Mouse (Mus musculus) heart, adult 2 months (tissue): ENCODE measurements around the gene Gatb. TPM values are rescaled to one million over a fixed set of nuclear protein-coding genes. Genes with fewer than 3 reads are reported as not detected.

Experiments used
- DNase-seq, 2 experiments: peaks; one replicate each; pipeline ENCODE4 v3.0.0; 2021
- H3K27ac ChIP-seq: fragments of 200-600 bp; 2 replicates; pipeline ENCODE4 v1.8.1; 2022
- H3K27me3 ChIP-seq: fragments of 200-500 bp; 2 replicates; pipeline ENCODE4 v1.6.1; 2012; ENCODE audit warnings: mild to moderate bottlenecking, low read length, inconsistent platforms, mixed read lengths; ENCODE audit not compliant: control insufficient read depth, insufficient read depth
- H3K36me3 ChIP-seq: fragments of 200-500 bp; 2 replicates; pipeline ENCODE4 v1.6.1; 2012; ENCODE audit warnings: low read length, inconsistent platforms; ENCODE audit not compliant: control insufficient read depth, insufficient read depth
- H3K4me1 ChIP-seq: fragments of 200-500 bp; 2 replicates; pipeline ENCODE4 v1.6.1; 2011; ENCODE audit warnings: low read length; ENCODE audit not compliant: control insufficient read depth, insufficient read depth
- H3K4me3 ChIP-seq: fragments of 200-600 bp; 2 replicates; pipeline ENCODE4 v1.8.1; 2022
- H3K79me2 ChIP-seq: fragments of 200-500 bp; replicated peaks from 2 replicates; pipeline ENCODE4 v1.6.1; 2012; ENCODE audit warnings: mild to moderate bottlenecking, inconsistent platforms, low read length, moderate library complexity, mixed read lengths; ENCODE audit not compliant: control insufficient read depth, insufficient read depth
- H3K9ac ChIP-seq: fragments of 200-500 bp; 2 replicates; pipeline ENCODE4 v1.6.1; 2012; ENCODE audit warnings: low read depth, mild to moderate bottlenecking, control low read depth, inconsistent platforms, low read length, mixed read lengths
- CTCF ChIP-seq: fragments of 200-600 bp; IDR thresholded peaks from 2 replicates; pipeline ENCODE4 v1.8.1; 2022; ENCODE audit warnings: antibody characterized with exemption, mild to moderate bottlenecking, moderate library complexity
- EP300 ChIP-seq: fragments of 200-500 bp; IDR thresholded peaks from 2 replicates; pipeline ENCODE4 v1.6.1; 2011; ENCODE audit warnings: low read depth, low read length, control low read depth; ENCODE audit not compliant: insufficient read depth
- POLR2A ChIP-seq: fragments of 200-500 bp; IDR thresholded peaks from 2 replicates; pipeline ENCODE4 v1.6.1; 2011; ENCODE audit warnings: mild to moderate bottlenecking, low read depth, low read length, control low read depth; ENCODE audit not compliant: insufficient read depth
- WGBS: fragments of 180-500 bp; shearing (Covaris S2); methylation state at CpG from one replicate; pipeline ENCODE4 v1.1.7; 2018; 5-methylcytosine and 5-hydroxymethylcytosine counted together
- intact Hi-C: fragments of 180-260 bp; cut with DNase I; formaldehyde crosslinking; loops from one replicate; pipeline ENCODE4 v1.15.1; 2025
- polyA plus RNA-seq: library from polyadenylated mRNA; depleted of rRNA; stranded (reverse); fragments of >200 nt; gene quantifications from 2 replicates; pipeline ENCODE4 v1.2.3, GENCODE M21; 2012
- total RNA-seq, 2 experiments: library from RNA; stranded (reverse); gene quantifications; 2 replicates each; pipeline ENCODE4 v1.2.3; 2021

Gatb gene
- total and polyA plus RNA-seq, 3 experiments, result 22.0 to 49.7 (median 45.6) TPM

DNA sequence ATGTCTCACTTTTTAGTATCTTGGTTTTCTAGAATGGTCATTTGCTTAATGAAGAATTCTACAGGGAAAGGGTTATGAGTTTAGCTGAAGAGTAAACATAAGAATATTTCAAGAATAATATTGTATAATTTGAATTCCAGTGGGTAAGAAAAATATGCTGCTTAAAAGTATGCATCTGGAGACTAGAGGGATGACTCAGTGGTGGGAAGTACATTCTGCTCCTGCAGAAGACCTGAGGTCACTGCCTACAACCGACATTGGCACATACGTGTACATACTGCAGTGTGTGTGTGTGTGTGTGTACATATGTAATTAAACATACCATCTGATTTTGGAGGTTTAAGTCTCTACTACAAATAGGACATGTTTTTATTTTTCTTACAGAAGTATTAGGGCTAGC, 61.7 kb downstream of the Gatb start:
- H3K36me3 ChIP-seq, result no peaks in the 10 kb centered on the region; the same call in 1 of the 2 replicates
- intact Hi-C loops, result no loop called here
- H3K4me3 ChIP-seq, result no peak overlapping the region
- 93% methylated on average over 2 of the region's 2 CpGs for WGBS
- DNase-seq, result no peak
- no peak overlapping the region for H3K9ac ChIP-seq
- TF ChIP-seq CTCF (no peak), POLR2A (no peak), EP300 (no peak)
- H3K27me3 ChIP-seq, result no peaks in the 10 kb centered on the region
- peaks cover 4% of the 10 kb centered on the region; the same call in 1 of the 2 replicates for H3K4me1 ChIP-seq
- no peak overlapping the region for H3K27ac ChIP-seq
- no peaks in the 10 kb centered on the region for H3K79me2 ChIP-seq

DNA sequence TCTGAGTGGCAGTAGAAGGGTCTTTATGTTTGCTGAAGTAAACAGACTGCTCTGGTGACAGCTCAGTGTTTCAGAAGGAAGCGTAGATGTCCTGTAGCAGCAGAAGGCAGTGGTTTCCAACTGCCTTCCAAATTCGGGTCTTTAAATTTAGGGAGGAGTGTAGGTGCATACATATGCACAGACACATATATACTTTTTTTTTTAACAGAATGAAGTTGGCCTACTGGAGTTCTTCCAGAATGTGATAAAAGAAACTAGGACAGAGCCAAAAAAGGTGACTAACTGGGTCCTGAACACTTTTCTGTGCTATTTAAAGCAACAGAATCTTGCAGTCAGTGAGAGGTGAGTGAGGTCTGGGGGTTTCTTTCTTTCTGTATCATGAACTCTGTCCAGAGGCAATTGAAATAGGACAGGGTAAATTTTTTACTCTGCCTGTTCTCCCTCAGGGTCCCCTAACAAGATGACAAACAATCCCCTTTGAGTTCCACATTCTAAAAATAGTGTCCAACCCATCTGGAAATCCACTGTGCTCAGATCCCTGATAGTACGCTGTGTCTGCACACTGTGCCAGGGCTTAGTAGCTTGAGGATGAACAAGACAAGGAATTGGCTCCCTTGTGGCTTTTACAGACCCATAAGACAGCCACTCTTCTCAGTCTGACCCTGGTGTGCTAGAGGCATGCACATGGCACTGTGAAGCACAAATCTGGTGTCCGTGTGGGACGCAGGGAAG, 63.0 kb downstream of the Gatb start:
- Histone ChIP-seq H3K79me2 (no peaks in the 10 kb centered on the region), H3K27ac (peak overlapping the region; percentile 59), H3K27me3 (no peaks in the 10 kb centered on the region), H3K4me1 (peaks cover 4% of the 10 kb centered on the region; the same call in 1 of the 2 replicates), H3K9ac (no peak overlapping the region), H3K4me3 (no peak overlapping the region), H3K36me3 (no peaks in the 10 kb centered on the region; the same call in 1 of the 2 replicates)
- TF ChIP-seq CTCF, result no peak
- no peak for TF ChIP-seq EP300
- TF ChIP-seq POLR2A, result no peak
- intact Hi-C loops, result no loop called here
- DNase-seq, result peak in 1 of 2 experiments; percentile 24
- WGBS, result 62% methylated on average over 5 of the region's 5 CpGs

DNA sequence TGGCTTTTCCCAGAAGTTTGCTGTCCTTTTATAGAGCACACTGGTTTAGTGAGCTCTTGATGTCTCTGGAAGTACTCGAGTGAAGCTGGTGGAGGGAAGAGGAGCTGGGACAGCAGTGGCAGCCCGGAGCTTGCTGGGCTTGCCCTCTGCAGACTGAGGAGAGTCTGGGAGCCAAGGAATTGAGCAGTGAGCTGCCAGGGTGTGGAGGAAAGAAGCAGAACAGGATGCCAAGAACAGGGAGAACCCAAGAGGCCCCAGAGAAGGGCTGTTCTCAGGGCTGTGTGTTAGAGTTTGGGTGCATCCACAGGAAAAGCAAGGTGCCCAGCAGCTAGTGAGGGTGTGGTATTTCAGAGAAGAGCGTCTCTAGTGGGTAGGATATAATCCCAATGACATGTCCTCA, 67.8 kb downstream of the Gatb start:
- no peak for TF ChIP-seq CTCF
- no peak for TF ChIP-seq EP300
- TF ChIP-seq POLR2A, result no peak
- no peaks in the 10 kb centered on the region for H3K27me3 ChIP-seq
- H3K4me1 ChIP-seq, result peaks cover 4% of the 10 kb centered on the region; the same call in 1 of the 2 replicates
- H3K79me2 ChIP-seq, result no peaks in the 10 kb centered on the region
- no peak overlapping the region for H3K9ac ChIP-seq
- H3K36me3 ChIP-seq, result no peaks in the 10 kb centered on the region; the same call in 1 of the 2 replicates
- H3K27ac ChIP-seq, result no peak overlapping the region
- intact Hi-C loops, result no loop called here
- 61% methylated on average over 3 of the region's 3 CpGs for WGBS
- no peak for DNase-seq
- H3K4me3 ChIP-seq, result no peak overlapping the region

- TF ChIP-seq POLR2A (no peak), EP300 (no peak), CTCF (no peak)
- intact Hi-C loops, result no loop called here
- H3K9ac ChIP-seq, result no peak overlapping the region
- no peak overlapping the region for H3K27ac ChIP-seq
- no peaks in the 10 kb centered on the region for H3K79me2 ChIP-seq
- H3K4me3 ChIP-seq, result no peak overlapping the region
- no peak for DNase-seq
- WGBS, result 87% methylated on average over 3 of the region's 3 CpGs
- H3K4me1 ChIP-seq, result no peaks in the 10 kb centered on the region; the same call in 1 of the 2 replicates
- H3K27me3 ChIP-seq, result no peaks in the 10 kb centered on the region
- no peaks in the 10 kb centered on the region for H3K36me3 ChIP-seq
Measured at GRCm38 (mm10) chr3:85644814-85645213, 70.9 kb downstream of the Gatb start.

DNA sequence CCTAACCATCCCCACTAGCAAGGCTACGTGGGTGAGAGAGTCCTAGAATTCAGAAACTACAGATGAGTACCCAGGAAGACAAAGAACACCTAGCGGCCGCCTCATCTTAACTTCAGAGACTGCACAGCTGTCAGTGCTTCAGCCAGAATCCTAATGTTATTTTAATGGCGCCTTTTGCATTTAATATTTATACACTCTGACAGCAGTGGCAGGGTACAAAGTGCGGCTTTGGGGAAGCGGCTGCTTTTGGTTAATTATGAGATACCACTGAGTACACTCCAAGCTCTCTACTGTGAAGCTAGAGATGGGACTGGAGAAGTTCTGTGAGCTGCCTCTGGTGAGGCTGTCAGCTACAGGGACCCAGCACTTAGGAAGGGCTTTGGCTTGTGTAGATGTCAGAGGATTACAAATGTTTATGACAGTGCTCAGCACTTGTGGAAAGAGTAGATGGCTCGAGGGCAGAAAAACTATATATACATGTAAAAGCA, 71.6 kb downstream of the Gatb start:
- Histone ChIP-seq H3K4me3 (no peak overlapping the region), H3K9ac (no peak overlapping the region), H3K4me1 (no peaks in the 10 kb centered on the region; the same call in 1 of the 2 replicates), H3K79me2 (no peaks in the 10 kb centered on the region), H3K27ac (no peak overlapping the region), H3K36me3 (no peaks in the 10 kb centered on the region), H3K27me3 (no peaks in the 10 kb centered on the region)
- intact Hi-C loops, result no loop called here
- no peak for DNase-seq
- WGBS, result 93% methylated on average over 7 of the region's 7 CpGs
- TF ChIP-seq CTCF (no peak), POLR2A (no peak), EP300 (no peak)

DNA sequence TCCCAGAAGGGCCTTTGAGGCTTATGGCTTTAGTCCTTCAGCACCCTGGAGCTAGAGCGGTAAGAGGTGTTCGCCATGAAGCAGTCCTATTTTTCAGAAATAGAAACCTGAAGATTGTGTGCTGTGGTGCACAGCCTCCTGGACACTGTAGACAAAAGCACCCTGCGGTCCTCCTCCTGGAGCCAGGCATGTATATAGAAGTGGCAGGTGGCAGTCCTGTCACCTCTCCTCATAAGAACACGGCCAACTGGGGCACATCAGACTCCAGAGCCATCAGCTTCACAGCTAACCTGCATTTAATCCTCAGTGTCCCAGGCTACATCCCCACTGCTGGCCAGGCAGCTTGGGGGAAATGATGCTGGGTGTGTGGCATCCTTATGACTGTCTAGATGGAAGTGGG, 75.3 kb downstream of the Gatb start:
- intact Hi-C loops, result no loop called here
- Histone ChIP-seq H3K4me3 (no peak overlapping the region), H3K79me2 (no peaks in the 10 kb centered on the region), H3K9ac (no peak overlapping the region), H3K27ac (no peak overlapping the region), H3K36me3 (no peaks in the 10 kb centered on the region), H3K4me1 (no peaks in the 10 kb centered on the region), H3K27me3 (no peaks in the 10 kb centered on the region)
- WGBS, result 87% methylated on average over 4 of the region's 4 CpGs
- TF ChIP-seq POLR2A, result no peak
- TF ChIP-seq EP300, result no peak
- no peak for TF ChIP-seq CTCF
- no peak for DNase-seq
